In genomic region chr16:45963837-45964236, GRCm38 (mm10) we compare ENCODE assay signal across 24 mouse cellular contexts. TPM values are rescaled to one million over a fixed set of nuclear protein-coding genes. Genes with fewer than 3 reads are reported as not detected.
A peak's percentile ranks its signal among the peaks of the same experiment; 100 is the strongest.
DNase-seq lines count a peak whose midpoint lies in the region; ATAC-seq lines count a peak whose summit lies in the region.
"Had no signal": no experiment of that assay in that cellular context is flagged by ENCODE, and none has a peak within 500 bp of the region (broad histone marks: within the 10 kb centered on the region; RNA-seq: fewer than 3 reads in every experiment).

No protein-coding gene starts in this region.

- DNase-seq in heart, adult 18-20 months, result peak; percentile 17 to 18
- no peak for DNase-seq in heart, adult 8-10 months (ENCODE audit: low spot score)
- no peak for DNase-seq in heart, postnatal 36 days
- DNase-seq in 3T3-L1 (ENCODE audit: low read depth, low spot score), result peak; percentile 32
- DNase-seq in liver, embryonic 11.5 days (ENCODE audit: low spot score), result no peak
- DNase-seq: adrenal gland, adult 8-10 months; adrenal gland, postnatal 14 days; adrenal gland, postnatal 36 days; B cell, adult 2 months; cerebellum, adult 11-12 months; cerebellum, adult 2 months; cerebellum, adult 9-10 months; cerebellum, postnatal 10 days; cerebellum, postnatal 25 days had no signal

- H3K4me1 ChIP-seq in heart, embryonic 16.5 days (ENCODE audit: control insufficient read depth, insufficient read depth, low read length), result peaks cover 2% of the 10 kb centered on the region; the same call in 1 of the 2 replicates
- no peaks in the 10 kb centered on the region for H3K4me1 ChIP-seq in liver, embryonic 11.5 days (replicated peaks; ENCODE audit: control insufficient read depth, insufficient read depth, low read length)
- H3K4me1 ChIP-seq: embryonic facial prominence, embryonic 12.5 days; forebrain, embryonic 13.5 days had no signal

- 72% methylated on average over 8 of the region's 8 CpGs for WGBS in heart, embryonic 16.5 days
- 74% methylated on average over 8 of the region's 8 CpGs for WGBS in liver, embryonic 11.5 days

- no peak overlapping the region for H3K4me3 ChIP-seq in heart, embryonic 16.5 days (ENCODE audit: low read length)
- no peak overlapping the region for H3K4me3 ChIP-seq in liver, embryonic 11.5 days (ENCODE audit: low read depth, low read length)
- H3K4me3 ChIP-seq: embryonic facial prominence, embryonic 10.5 days; embryonic facial prominence, embryonic 12.5 days; forebrain, embryonic 13.5 days; forebrain, embryonic 15.5 days had no signal

- H3K9ac ChIP-seq in heart, embryonic 16.5 days (ENCODE audit: low read length), result no peak overlapping the region
- H3K9ac ChIP-seq in liver, embryonic 11.5 days (ENCODE audit: low read depth, low read length), result no peak overlapping the region
- H3K9ac ChIP-seq: embryonic facial prominence, embryonic 12.5 days; forebrain, embryonic 13.5 days; forebrain, embryonic 15.5 days had no signal

- no peaks in the 10 kb centered on the region for H3K36me3 ChIP-seq in heart, embryonic 16.5 days (ENCODE audit: control insufficient read depth, insufficient read depth)
- no peaks in the 10 kb centered on the region for H3K36me3 ChIP-seq in liver, embryonic 11.5 days (ENCODE audit: control insufficient read depth, insufficient read depth, low read length)
- H3K36me3 ChIP-seq: embryonic facial prominence, embryonic 10.5 days; embryonic facial prominence, embryonic 12.5 days; G1E had no signal

- H3K9me3 ChIP-seq in heart, embryonic 16.5 days (replicated peaks; ENCODE audit: control insufficient read depth, low read length), result no peaks in the 10 kb centered on the region
- H3K9me3 ChIP-seq in liver, embryonic 11.5 days (ENCODE audit: control insufficient read depth, low read length), result no peaks in the 10 kb centered on the region
- H3K9me3 ChIP-seq: embryonic facial prominence, embryonic 10.5 days; embryonic facial prominence, embryonic 12.5 days; forebrain, embryonic 13.5 days; forebrain, embryonic 15.5 days had no signal

- intact Hi-C loops in heart, postnatal 36 days (cut with DNase I), result no loop called here

- no peak overlapping the region for H3K4me2 ChIP-seq in heart, embryonic 16.5 days (ENCODE audit: low read depth, low read length)
- no peak overlapping the region for H3K4me2 ChIP-seq in liver, embryonic 11.5 days
- H3K4me2 ChIP-seq: embryonic facial prominence, embryonic 12.5 days; forebrain, embryonic 13.5 days; forebrain, embryonic 15.5 days had no signal

- H3K27me3 ChIP-seq in heart, embryonic 16.5 days (ENCODE audit: control insufficient read depth, insufficient read depth, low read length), result no peaks in the 10 kb centered on the region
- no peaks in the 10 kb centered on the region for H3K27me3 ChIP-seq in liver, embryonic 11.5 days (replicated peaks; ENCODE audit: control insufficient read depth, insufficient read depth, low read length)
- H3K27me3 ChIP-seq: CH12.LX; embryonic facial prominence, embryonic 12.5 days; forebrain, embryonic 13.5 days; forebrain, embryonic 15.5 days; Patski had no signal

- ATAC-seq in heart, embryonic 16.5 days (replicated peaks; ENCODE audit: extremely low read depth, insufficient read depth, low FRiP score), result 0 out of 2 replicates have a peak, but pooled peaks have one; percentile 14
- ATAC-seq in liver, embryonic 11.5 days (replicated peaks; ENCODE audit: low FRiP score), result no peak
- ATAC-seq: activated CD4-positive, CD25-positive, alpha-beta regulatory T cell, adult 4 months; CD4-positive, CD25-positive, alpha-beta regulatory T cell, adult 4 months; forebrain, embryonic 13.5 days; forebrain, embryonic 15.5 days; Patski had no signal

- no peak overlapping the region for H3K27ac ChIP-seq in heart, embryonic 16.5 days (ENCODE audit: low read length)
- H3K27ac ChIP-seq in liver, embryonic 11.5 days (ENCODE audit: low read depth, low read length), result no peak overlapping the region
- H3K27ac ChIP-seq: embryonic facial prominence, embryonic 10.5 days; embryonic facial prominence, embryonic 12.5 days; forebrain, embryonic 13.5 days; forebrain, embryonic 15.5 days had no signal

RNA-seq across cellular contexts. Expression of gene Phldb2, which starts 10.4 kb away (rescaled TPM):
- 10 to 100 TPM in 1 of 2 experiments, 1 to 10 TPM in 1; 9.6 to 10.7 TPM for total RNA-seq in heart, adult 18-20 months (2021)
- 10 to 100 TPM; 11.3 to 12.6 (median 11.8) TPM for total RNA-seq in heart, adult 8-10 months (2022)
- 38.3 and 44.9 TPM in 2 replicates for polyA plus RNA-seq in heart, embryonic 16.5 days (2015; fragmentation: Nextera tagmentation; extraction: Ambion mirVana)
- 10 to 100 TPM; 14.8 to 16.4 TPM for total RNA-seq in heart, postnatal 36 days (2021)
- 24.3 and 25.9 TPM in 2 replicates for polyA plus RNA-seq in liver, embryonic 11.5 days (2014; fragmentation: Nextera tagmentation; extraction: Ambion mirVana)
- total RNA-seq: CH12.LX had no signal
- polyA plus RNA-seq: activated CD4-positive, CD25-positive, alpha-beta regulatory T cell, adult 4 months; G1E had no signal

RNA-seq across cellular contexts. Expression of gene Plcxd2, which starts 46.2 kb away (rescaled TPM):
- under 1 TPM; 0.15 to 0.26 TPM for total RNA-seq in heart, adult 18-20 months (2021)
- total RNA-seq in heart, adult 8-10 months (2022), result under 1 TPM; 0.09 to 0.22 (median 0.12) TPM
- polyA plus RNA-seq in heart, embryonic 16.5 days (2015; fragmentation: Nextera tagmentation; extraction: Ambion mirVana), result 0.69 and 0.92 TPM in 2 replicates
- under 1 TPM; 0.05 to 0.14 TPM for total RNA-seq in heart, postnatal 36 days (2021)
- polyA plus RNA-seq in liver, embryonic 11.5 days (2014; fragmentation: Nextera tagmentation; extraction: Ambion mirVana), result 3.5 and 3.8 TPM in 2 replicates
- total RNA-seq: CH12.LX had no signal
- polyA plus RNA-seq: G1E had no signal

Comparison
In these comparisons a context has a peak if more than half of its experiments do, and no peak if none do; other contexts are left out.
1. DNase-seq: peak in heart, adult 18-20 months (2 of 2) and 3T3-L1 (single experiment); none in heart, adult 8-10 months (single experiment), heart, postnatal 36 days (0 of 2) and liver, embryonic 11.5 days (single experiment).